Mouse (Mus musculus): ENCODE measurements around the gene Elmo1. TPM values are rescaled to one million over a fixed set of nuclear protein-coding genes. Genes with fewer than 3 reads are reported as not detected.

Elmo1 gene
- 6.2 and 12.7 TPM in 2 replicates for polyA plus RNA-seq (2015; fragmentation: Nextera tagmentation; extraction: Ambion mirVana)

GRCm38 (mm10) chr13:20090133-20090710 lies at the start of gene Elmo1:
Gene Elmo1, plus strand, starts transcription at chr13:20090596.

